Mouse (Mus musculus) forebrain, embryonic 15.5 days (tissue): ENCODE measurements around the gene Rnf5. TPM values are rescaled to one million over a fixed set of nuclear protein-coding genes. Genes with fewer than 3 reads are reported as not detected.
A peak's percentile ranks its signal among the peaks of the same experiment; 100 is the strongest.

ENCODE experiments used
- ATAC-seq: fragments of 200-750 bp; cut with Nextera tagmentation; replicated peaks from 2 replicates; pipeline ENCODE4 v1.8.0; 2017; ENCODE audit warnings: mild to moderate bottlenecking, moderate TSS enrichment, moderate library complexity
- H3K27ac ChIP-seq: fragments of 300-500 bp; sonication (generic); replicated peaks from 2 replicates; pipeline ENCODE4 v1.5.1; 2015; ENCODE audit warnings: mild to moderate bottlenecking, inconsistent platforms
- H3K27me3 ChIP-seq: fragments of 300-500 bp; sonication (generic); 2 replicates; pipeline ENCODE4 v1.6.1; 2015; ENCODE audit warnings: inconsistent platforms
- H3K36me3 ChIP-seq: fragments of 300-500 bp; sonication (generic); 2 replicates; pipeline ENCODE4 v1.6.1; 2015; ENCODE audit warnings: mild to moderate bottlenecking, inconsistent platforms
- H3K4me1 ChIP-seq: fragments of 300-500 bp; sonication (generic); 2 replicates; pipeline ENCODE4 v1.6.1; 2015; ENCODE audit warnings: inconsistent platforms
- H3K4me2 ChIP-seq: fragments of 300-500 bp; sonication (generic); replicated peaks from 2 replicates; pipeline ENCODE4 v1.6.1; 2015; ENCODE audit warnings: mild to moderate bottlenecking, inconsistent platforms
- H3K4me3 ChIP-seq: fragments of 300-500 bp; sonication (generic); 2 replicates; pipeline ENCODE4 v1.5.1; 2015; ENCODE audit warnings: mild to moderate bottlenecking, inconsistent platforms
- H3K9ac ChIP-seq: fragments of 300-500 bp; sonication (generic); replicated peaks from 2 replicates; pipeline ENCODE4 v1.6.1; 2015; ENCODE audit warnings: mild to moderate bottlenecking, inconsistent platforms
- H3K9me3 ChIP-seq: fragments of 300-500 bp; sonication (generic); 2 replicates; pipeline ENCODE4 v1.6.1; 2016; ENCODE audit warnings: inconsistent platforms
- WGBS: fragments of 180-500 bp; shearing (Covaris S2); methylation state at CpG from one replicate; pipeline ENCODE4 v1.1.7; 2015; ENCODE audit warnings: mixed read lengths; 5-methylcytosine and 5-hydroxymethylcytosine counted together
- polyA plus RNA-seq: library from polyadenylated mRNA; unstranded; fragments of >200 nt; fragmentation: Nextera tagmentation; extraction: Ambion mirVana; gene quantifications from 2 replicates; pipeline ENCODE4 v1.2.1, GENCODE M21; 2015

The Rnf5 gene
- polyA plus RNA-seq, 1 experiment from 2014 or later = 313 TPM

GRCm38 (mm10) chr17:34629796-34630603 lies 26.5 kb upstream of the Rnf5 start:
- Histone ChIP-seq H3K4me2 (peak overlapping the region; percentile 96), H3K9me3 (no peaks in the 10 kb centered on the region), H3K9ac (peak overlapping the region; percentile 38), H3K4me3 (peak overlapping the region; percentile 69), H3K36me3 (no peaks in the 10 kb centered on the region), H3K4me1 (peaks cover 62% of the 10 kb centered on the region), H3K27ac (no peak overlapping the region), H3K27me3 (peaks cover 19% of the 10 kb centered on the region)
- no peak for ATAC-seq
- WGBS = 23% methylated on average over 12 of the region's 12 CpGs

DNA sequence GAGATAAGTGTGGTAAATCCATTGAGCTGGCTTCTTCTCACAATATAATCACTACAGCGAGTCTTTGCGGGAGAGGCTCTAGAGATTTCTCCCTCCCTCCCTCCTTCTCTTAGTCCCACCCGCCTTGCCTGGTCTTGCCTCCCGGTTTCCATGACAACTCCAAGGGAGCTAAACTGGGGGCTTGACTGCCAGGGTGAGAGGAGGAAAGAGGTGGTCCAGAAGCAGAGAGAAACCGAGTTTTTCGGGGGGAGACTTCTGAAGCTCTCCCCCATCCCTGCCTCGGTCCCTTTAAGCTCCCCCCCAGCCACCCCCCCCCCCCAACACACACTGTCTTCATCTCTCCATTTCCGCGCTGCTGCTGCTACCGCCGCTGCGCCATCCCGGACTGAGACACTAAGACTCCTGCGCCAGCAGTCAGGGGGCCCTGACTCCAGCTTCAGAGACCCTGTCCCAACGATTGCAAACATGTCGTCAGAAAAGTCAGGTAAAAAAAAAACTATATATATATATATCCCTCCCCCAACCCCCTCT lies 25.8 kb upstream of the Rnf5 start, which contains the start of gene Prrt1:
TSS of gene Prrt1 (plus strand) at position 313 of the 531 bp plus-strand sequence.
- H3K9ac ChIP-seq = peak within 1 kb of the TSS; percentile 71
- peaks cover 19% of the 10 kb centered on the region for H3K27me3 ChIP-seq
- no peaks in the 10 kb centered on the region for H3K36me3 ChIP-seq
- WGBS = 1% methylated on average over 16 of the region's 16 CpGs
- H3K4me2 ChIP-seq = peak within 1 kb of the TSS; percentile 96
- peak within 1 kb of the TSS; percentile 69 for H3K4me3 ChIP-seq
- peak; percentile 38; the same call in 1 of the 2 replicates for ATAC-seq
- peaks cover 62% of the 10 kb centered on the region for H3K4me1 ChIP-seq
- peak within 1 kb of the TSS; percentile 87 for H3K27ac ChIP-seq
- no peaks in the 10 kb centered on the region for H3K9me3 ChIP-seq

- Histone ChIP-seq H3K4me2 (peak overlapping the region; percentile 96), H3K9ac (peak overlapping the region; percentile 71; the same call in 1 of the 2 replicates), H3K27ac (peak overlapping the region; percentile 87), H3K9me3 (no peaks in the 10 kb centered on the region), H3K27me3 (peaks cover 19% of the 10 kb centered on the region), H3K4me1 (peaks cover 62% of the 10 kb centered on the region), H3K4me3 (peak overlapping the region; percentile 69), H3K36me3 (no peaks in the 10 kb centered on the region)
- ATAC-seq = no peak
- WGBS = 17% methylated on average over 5 of the region's 5 CpGs
Measured at GRCm38 (mm10) chr17:34628644-34628967, 25.1 kb upstream of the Rnf5 start.

DNA sequence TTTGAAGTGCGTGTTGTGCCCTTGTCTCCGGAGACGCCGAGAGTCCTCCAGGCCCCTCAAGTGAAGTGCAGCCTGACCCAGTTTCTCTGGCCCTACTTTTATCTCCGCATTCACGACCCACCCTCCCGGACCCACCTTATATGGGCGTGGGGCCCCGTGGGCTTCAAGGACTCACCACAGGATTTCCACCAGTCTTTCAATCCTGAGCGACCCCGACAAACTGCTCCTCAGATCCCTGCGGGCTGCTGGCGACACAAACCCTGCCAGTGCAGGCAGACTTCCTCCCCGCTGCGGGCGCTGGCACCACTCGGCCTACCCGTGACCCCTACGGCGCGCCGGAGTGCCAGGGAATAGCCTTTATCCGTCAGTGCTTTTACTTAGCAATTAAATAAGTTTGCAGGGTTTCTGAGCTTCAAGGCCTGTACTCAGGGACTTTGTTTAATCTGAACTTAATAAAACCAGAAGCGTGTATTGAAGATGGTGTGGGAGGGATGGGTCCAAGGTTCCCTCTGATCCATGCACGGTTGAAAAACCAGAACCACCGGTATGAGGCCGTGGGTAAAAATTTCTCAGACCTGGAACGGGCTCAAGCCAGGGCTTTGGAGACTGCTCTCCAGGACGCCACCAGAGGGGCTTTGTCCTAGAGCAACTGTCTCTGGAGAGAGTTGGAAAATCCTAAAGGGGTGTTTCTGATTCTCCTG lies 24.6 kb upstream of the Rnf5 start, which contains the start of gene Ppt2:
TSS of gene Ppt2 (minus strand) at position 568 of the 701 bp plus-strand sequence.
- Histone ChIP-seq H3K4me3 (peak within 1 kb of the TSS; percentile 69), H3K36me3 (0 out of 2 replicates have a peak, but pooled peaks cover under 1% of the 10 kb centered on the region), H3K4me1 (peaks cover 62% of the 10 kb centered on the region), H3K27ac (peak within 1 kb of the TSS; percentile 87), H3K4me2 (peak within 1 kb of the TSS; percentile 96), H3K27me3 (peaks cover 19% of the 10 kb centered on the region), H3K9ac (peak within 1 kb of the TSS; percentile 71), H3K9me3 (no peaks in the 10 kb centered on the region)
- peak; percentile 4; the same call in 1 of the 2 replicates for ATAC-seq
- whole genome bisulfite sequencing = 6% methylated on average over 29 of the region's 29 CpGs

- Histone ChIP-seq H3K27ac (peak overlapping the region; percentile 87), H3K9me3 (no peaks in the 10 kb centered on the region), H3K4me2 (peak overlapping the region; percentile 96), H3K4me3 (peak overlapping the region; percentile 69), H3K9ac (peak overlapping the region; percentile 71), H3K36me3 (peaks cover 8% of the 10 kb centered on the region), H3K27me3 (peaks cover 17% of the 10 kb centered on the region), H3K4me1 (peaks cover 60% of the 10 kb centered on the region)
- peak; percentile 70 for ATAC-seq
- WGBS = under 1% methylated on average over 45 of the region's 45 CpGs
Measured at GRCm38 (mm10) chr17:34627093-34627942, 23.8 kb upstream of the Rnf5 start.

DNA sequence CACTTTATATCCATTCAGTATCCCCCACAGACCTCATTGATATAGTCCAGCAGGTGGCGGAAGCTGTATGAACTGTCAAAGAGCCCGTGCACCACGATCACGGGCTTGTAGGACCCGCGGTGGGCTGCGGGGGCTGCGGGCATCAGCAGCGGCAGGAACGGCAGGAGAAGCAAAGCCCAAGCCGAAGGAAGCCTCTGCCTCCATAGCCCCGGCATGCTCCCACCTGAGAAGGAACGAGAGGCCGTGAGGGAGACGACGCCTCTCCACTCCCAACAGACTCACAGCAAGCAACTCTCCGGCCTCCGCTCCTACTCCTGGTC lies 23.2 kb upstream of the Rnf5 start:
- peaks cover 14% of the 10 kb centered on the region for H3K36me3 ChIP-seq
- peak overlapping the region; percentile 71 for H3K9ac ChIP-seq
- H3K4me3 ChIP-seq = peak overlapping the region; percentile 69
- peak; percentile 15 for ATAC-seq
- peaks cover 54% of the 10 kb centered on the region for H3K4me1 ChIP-seq
- no peaks in the 10 kb centered on the region for H3K9me3 ChIP-seq
- H3K4me2 ChIP-seq = peak overlapping the region; percentile 96
- under 1% methylated on average over 18 of the region's 18 CpGs for WGBS
- H3K27ac ChIP-seq = peak overlapping the region; percentile 87
- peaks cover 13% of the 10 kb centered on the region for H3K27me3 ChIP-seq

GRCm38 (mm10) chr17:34626062-34626772 lies 22.7 kb upstream of the Rnf5 start:
- peaks cover 8% of the 10 kb centered on the region; the same call in 1 of the 2 replicates for H3K27me3 ChIP-seq
- peak overlapping the region; percentile 87 for H3K27ac ChIP-seq
- peak overlapping the region; percentile 69 for H3K4me3 ChIP-seq
- H3K36me3 ChIP-seq = peaks cover 16% of the 10 kb centered on the region
- no peaks in the 10 kb centered on the region for H3K9me3 ChIP-seq
- 49% methylated on average over 16 of the region's 16 CpGs for WGBS
- ATAC-seq = no peak
- peaks cover 49% of the 10 kb centered on the region for H3K4me1 ChIP-seq
- H3K4me2 ChIP-seq = peak overlapping the region; percentile 96
- peak overlapping the region; percentile 71 for H3K9ac ChIP-seq

DNA sequence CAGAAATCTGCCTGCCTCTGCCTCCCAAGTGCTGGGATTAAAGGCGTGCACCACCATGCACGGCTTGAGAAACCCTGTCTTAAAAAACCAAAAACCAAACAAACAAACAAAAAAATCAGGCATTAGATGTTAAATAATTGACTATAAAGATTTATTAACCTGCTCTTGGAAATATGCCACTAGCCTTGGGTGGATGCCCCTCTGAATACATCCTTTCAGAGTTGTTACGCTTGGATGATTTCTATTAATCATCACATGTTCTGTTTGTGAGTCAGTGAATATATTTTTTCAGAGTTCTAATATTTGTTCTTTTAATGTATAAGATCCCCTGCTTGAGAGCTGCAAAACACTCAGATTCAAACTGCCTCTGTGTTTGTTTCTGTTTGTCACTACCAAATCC lies 21.5 kb upstream of the Rnf5 start:
- no peak overlapping the region for H3K4me2 ChIP-seq
- H3K27me3 ChIP-seq = peaks cover under 1% of the 10 kb centered on the region; the same call in 1 of the 2 replicates
- no peak overlapping the region for H3K27ac ChIP-seq
- no peak for ATAC-seq
- no peak overlapping the region for H3K9ac ChIP-seq
- no peak overlapping the region for H3K4me3 ChIP-seq
- H3K4me1 ChIP-seq = peaks cover 37% of the 10 kb centered on the region
- WGBS = 98% methylated on average over 3 of the region's 3 CpGs
- H3K36me3 ChIP-seq = peaks cover 23% of the 10 kb centered on the region
- H3K9me3 ChIP-seq = no peaks in the 10 kb centered on the region

DNA sequence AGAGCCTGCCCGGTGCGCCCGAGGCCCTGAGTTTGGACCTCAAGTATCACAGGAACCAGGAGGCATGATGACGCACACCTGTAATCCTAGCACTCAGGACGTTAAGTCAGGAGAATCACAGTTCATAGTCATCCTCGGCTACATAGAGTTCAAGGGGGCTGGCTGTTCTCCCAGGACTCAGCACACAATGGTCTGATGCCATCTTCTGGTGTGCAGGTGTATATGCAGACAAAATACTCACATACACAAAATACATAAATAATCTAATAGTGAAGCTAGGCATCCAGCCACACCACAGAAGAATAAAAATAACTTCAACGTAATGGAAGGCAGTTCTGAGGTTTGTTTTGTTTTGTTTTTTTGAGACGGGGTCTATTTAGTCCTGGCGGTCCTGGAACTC lies 19.7 kb upstream of the Rnf5 start:
- Histone ChIP-seq H3K27me3 (no peaks in the 10 kb centered on the region), H3K4me2 (no peak overlapping the region), H3K27ac (no peak overlapping the region), H3K9ac (no peak overlapping the region), H3K9me3 (no peaks in the 10 kb centered on the region), H3K4me3 (no peak overlapping the region), H3K36me3 (peaks cover 24% of the 10 kb centered on the region), H3K4me1 (peaks cover 18% of the 10 kb centered on the region)
- WGBS = 87% methylated on average over 9 of the region's 9 CpGs
- ATAC-seq = no peak

DNA sequence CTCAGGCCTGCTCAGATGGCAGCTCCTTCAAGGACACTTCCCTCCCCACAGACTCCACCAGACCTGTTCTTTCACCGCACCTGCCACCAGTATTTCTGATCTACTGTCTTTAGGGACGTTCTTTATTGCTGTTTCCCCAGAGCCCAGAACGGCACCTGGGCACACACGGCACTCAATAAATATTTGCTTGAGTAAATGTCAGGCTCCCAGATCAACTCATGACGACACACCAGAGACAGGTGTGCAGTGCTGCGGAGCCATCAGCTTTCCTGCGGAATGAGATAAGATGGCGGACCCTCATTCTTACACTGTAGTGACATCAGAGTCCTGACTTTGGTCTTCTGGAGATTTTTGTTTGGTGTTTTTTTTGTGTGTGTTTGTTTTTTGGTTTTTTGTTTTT lies 17.5 kb upstream of the Rnf5 start:
- Histone ChIP-seq H3K27me3 (no peaks in the 10 kb centered on the region), H3K9ac (no peak overlapping the region), H3K4me3 (no peak overlapping the region), H3K4me2 (no peak overlapping the region), H3K36me3 (peaks cover 35% of the 10 kb centered on the region), H3K4me1 (peaks cover 4% of the 10 kb centered on the region), H3K27ac (no peak overlapping the region), H3K9me3 (no peaks in the 10 kb centered on the region)
- ATAC-seq = no peak
- over 99% methylated on average over 8 of the region's 8 CpGs for WGBS

DNA sequence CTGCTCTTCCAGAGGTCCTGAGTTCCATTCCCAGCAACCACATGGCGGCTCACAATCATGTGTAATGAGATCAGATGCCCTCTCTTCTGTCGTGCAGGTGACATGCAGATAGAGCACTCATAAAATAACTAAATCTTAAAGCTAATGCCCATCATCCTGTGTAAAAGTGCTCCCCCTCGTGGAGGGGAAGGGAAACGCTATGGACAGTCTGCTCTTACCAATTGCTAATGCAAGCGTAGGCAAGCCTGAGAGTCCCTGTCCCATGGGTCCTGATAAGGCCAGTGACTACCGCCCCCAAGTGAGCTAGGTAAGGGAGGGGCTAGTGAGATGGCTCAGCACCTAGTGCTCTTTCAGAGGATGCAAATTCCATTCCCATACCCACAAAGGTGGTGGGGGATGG lies 15.5 kb upstream of the Rnf5 start:
- Histone ChIP-seq H3K9ac (no peak overlapping the region), H3K27me3 (no peaks in the 10 kb centered on the region), H3K9me3 (no peaks in the 10 kb centered on the region), H3K4me1 (no peaks in the 10 kb centered on the region), H3K27ac (no peak overlapping the region), H3K36me3 (peaks cover 44% of the 10 kb centered on the region), H3K4me2 (no peak overlapping the region), H3K4me3 (no peak overlapping the region)
- 10% methylated on average over 6 of the region's 6 CpGs for WGBS
- ATAC-seq = no peak
